Mouse (Mus musculus) liver, embryonic 14.5 days (tissue): ENCODE data around the gene C2cd2l. TPM values are rescaled to one million over a fixed set of nuclear protein-coding genes. Genes with fewer than 3 reads are reported as not detected.
"Not testable (repeated sequence)": the region's sequence is repeated elsewhere in the genome, so short reads cannot be mapped to it uniquely, and the experiment has no call there.

Experiments used
- ATAC-seq: fragments of 200-750 bp; cut with Nextera tagmentation; 2 replicates; pipeline ENCODE4 v1.8.0; 2017; ENCODE audit warnings: moderate number of reproducible peaks, mild to moderate bottlenecking, moderate library complexity; ENCODE audit not compliant: insufficient read depth
- DNase-seq, 3 experiments: peaks; one replicate each; pipeline ENCODE4 v3.0.0-alpha.2; 2012 to 2013; ENCODE audit warnings: low read depth in 3 of 3, low spot score in 3 of 3
- H3K27ac ChIP-seq: fragments of 300-500 bp; sonication (generic); 2 replicates; pipeline ENCODE4 v1.5.1; 2014; ENCODE audit warnings: moderate library complexity, mild to moderate bottlenecking, control low read depth, inconsistent platforms
- H3K27me3 ChIP-seq: fragments of 300-500 bp; sonication (generic); 2 replicates; pipeline ENCODE4 v1.6.1; 2014; ENCODE audit warnings: mild to moderate bottlenecking, low read length, moderate library complexity; ENCODE audit not compliant: control insufficient read depth, insufficient read depth
- H3K36me3 ChIP-seq: fragments of 300-500 bp; sonication (generic); replicated peaks from 2 replicates; pipeline ENCODE4 v1.6.1; 2014; ENCODE audit warnings: low read depth; ENCODE audit not compliant: control insufficient read depth, insufficient read depth
- H3K4me1 ChIP-seq, 2 experiments: fragments of 200-500 bp in 1 of 2; fragments of 300-500 bp in 1 of 2; sonication (generic) in 1 of 2; replicated peaks; 2 replicates each; pipeline ENCODE4 v1.6.1; 2012 to 2014; ENCODE audit warnings: antibody characterized with exemption in 1 of 2, inconsistent platforms in 1 of 2, low read length in 1 of 2; ENCODE audit not compliant: control insufficient read depth in 2 of 2, insufficient read depth in 2 of 2
- H3K4me2 ChIP-seq: fragments of 300-500 bp; sonication (generic); 2 replicates; pipeline ENCODE4 v1.6.1; 2014; ENCODE audit warnings: low read depth, mild to moderate bottlenecking, control low read depth, moderate library complexity
- H3K4me3 ChIP-seq, 2 experiments: fragments of 200-500 bp in 1 of 2; fragments of 300-500 bp in 1 of 2; sonication (generic) in 1 of 2; 2 replicates each; pipeline ENCODE4 v1.5.1; 2012 to 2014; ENCODE audit warnings: low read depth in 2 of 2, low read length in 2 of 2, mild to moderate bottlenecking in 2 of 2, control low read depth in 1 of 2, inconsistent platforms in 1 of 2, moderate library complexity in 1 of 2; ENCODE audit not compliant: insufficient read depth in 1 of 2
- H3K9ac ChIP-seq: fragments of 300-500 bp; sonication (generic); replicated peaks from 2 replicates; pipeline ENCODE4 v1.6.1; 2014; ENCODE audit warnings: mild to moderate bottlenecking, control low read depth, moderate library complexity
- H3K9me3 ChIP-seq: fragments of 300-500 bp; sonication (generic); 2 replicates; pipeline ENCODE4 v1.6.1; 2016; ENCODE audit warnings: low read length, mixed read lengths; ENCODE audit not compliant: control insufficient read depth
- CTCF ChIP-seq: IDR thresholded peaks from 2 replicates; pipeline ENCODE4 v1.5.1; 2016; ENCODE audit warnings: antibody characterized with exemption, low read depth, control low read depth
- EP300 ChIP-seq: IDR thresholded peaks from 2 replicates; pipeline ENCODE4 v1.6.1; 2016; ENCODE audit warnings: antibody characterized with exemption, low read depth
- WGBS: fragments of 180-500 bp; shearing (Covaris S2); extraction: QIAGEN DNeasy Blood & Tissue Kit; methylation state at CpG from one replicate; pipeline ENCODE4 v1.1.7; 2014; ENCODE audit not compliant: insufficient replicate concordance; 5-methylcytosine and 5-hydroxymethylcytosine counted together
- polyA plus RNA-seq, 2 experiments: library from polyadenylated mRNA; depleted of rRNA in 1 of 2; stranded (reverse) in 1 of 2; unstranded in 1 of 2; fragments of >200 nt; fragmentation: Nextera tagmentation in 1 of 2; extraction: Ambion mirVana in 1 of 2; gene quantifications; 2 replicates each; pipeline versions ENCODE4 v1.2.1 to v1.2.3; 2012 to 2014

C2cd2l gene
- polyA plus RNA-seq, 2 experiments = 7.4 to 13.0 TPM

- TF ChIP-seq CTCF (0 out of 2 replicates have a peak, but pooled peaks have one; percentile 5), EP300 (no peak)
- Histone ChIP-seq H3K9ac (peak overlapping the region; percentile 78), H3K9me3 (no peaks in the 10 kb centered on the region), H3K4me2 (peak overlapping the region; percentile 95), H3K4me3 (peak overlapping the region; percentile 64 to 83), H3K4me1 (peaks cover 9 to 14% of the 10 kb centered on the region in 2 experiments; a peak in 3 of 4 replicates), H3K36me3 (peaks cover 20% of the 10 kb centered on the region), H3K27ac (peak overlapping the region; percentile 79), H3K27me3 (no peaks in the 10 kb centered on the region)
- ATAC-seq (peak; percentile 49), DNase-seq (no peak)
- WGBS = 0% methylated on average over 22 of the region's 22 CpGs
Measured at GRCm38 (mm10) chr9:44327064-44327711, 7.1 kb upstream of the C2cd2l start.

- no peaks in the 10 kb centered on the region for H3K9me3 ChIP-seq
- no peak for TF ChIP-seq EP300
- TF ChIP-seq CTCF = no peak
- peak overlapping the region; percentile 64 to 83 for H3K4me3 ChIP-seq
- under 1% methylated on average over 38 of the region's 38 CpGs for WGBS
- H3K27ac ChIP-seq = peak overlapping the region; percentile 79
- DNase-seq (peak in 2 of 3 experiments; percentile 57 to 72), ATAC-seq (peak; percentile 82)
- H3K27me3 ChIP-seq = no peaks in the 10 kb centered on the region
- H3K4me1 ChIP-seq = peaks cover 9 to 14% of the 10 kb centered on the region in 2 experiments
- peaks cover 16% of the 10 kb centered on the region for H3K36me3 ChIP-seq
- peak overlapping the region; percentile 78 for H3K9ac ChIP-seq
- H3K4me2 ChIP-seq = peak overlapping the region; percentile 95
Measured at GRCm38 (mm10) chr9:44326371-44327063, 6.4 kb upstream of the C2cd2l start.

- Histone ChIP-seq H3K4me3 (peak within 1 kb of the TSS; percentile 64 to 83), H3K27me3 (no peaks in the 10 kb centered on the region), H3K9ac (peak within 1 kb of the TSS; percentile 78), H3K36me3 (peaks cover 12% of the 10 kb centered on the region), H3K9me3 (no peaks in the 10 kb centered on the region), H3K27ac (peak within 1 kb of the TSS; percentile 79), H3K4me2 (peak within 1 kb of the TSS; percentile 95), H3K4me1 (peaks cover 12 to 16% of the 10 kb centered on the region in 2 experiments)
- WGBS = 3% methylated on average over 12 of the region's 12 CpGs
- no peak for TF ChIP-seq CTCF
- TF ChIP-seq EP300 = no peak
- DNase-seq (no peak), ATAC-seq (0 out of 2 replicates have a peak, but pooled peaks have one; percentile 4)
Measured at GRCm38 (mm10) chr9:44325768-44326370, 5.8 kb upstream of the C2cd2l start, which contains the start of gene Dpagt1. Gene Dpagt1 (plus strand): TSS chr9:44326019.

- H3K4me1 ChIP-seq = peaks cover 17 to 22% of the 10 kb centered on the region in 2 experiments
- H3K4me3 ChIP-seq, H3K9me3 ChIP-seq, H3K27ac ChIP-seq, H3K27me3 ChIP-seq, ATAC-seq, DNase-seq, H3K36me3 ChIP-seq: not testable (repeated sequence)
- 55% methylated on average over 7 of the region's 8 CpGs for WGBS
- peak overlapping the region; percentile 95 for H3K4me2 ChIP-seq
- peak overlapping the region; percentile 78 for H3K9ac ChIP-seq
Measured at GRCm38 (mm10) chr9:44325032-44325767, 5.1 kb upstream of the C2cd2l start.
